Mouse (Mus musculus): ENCODE results near the gene Dok5. TPM values are rescaled to one million over a fixed set of nuclear protein-coding genes. Genes with fewer than 3 reads are reported as not detected.

Dok5 gene
- total and polyA plus RNA-seq, 2 experiments from 2014 or later: 50.2 to 79.9 TPM

DNA sequence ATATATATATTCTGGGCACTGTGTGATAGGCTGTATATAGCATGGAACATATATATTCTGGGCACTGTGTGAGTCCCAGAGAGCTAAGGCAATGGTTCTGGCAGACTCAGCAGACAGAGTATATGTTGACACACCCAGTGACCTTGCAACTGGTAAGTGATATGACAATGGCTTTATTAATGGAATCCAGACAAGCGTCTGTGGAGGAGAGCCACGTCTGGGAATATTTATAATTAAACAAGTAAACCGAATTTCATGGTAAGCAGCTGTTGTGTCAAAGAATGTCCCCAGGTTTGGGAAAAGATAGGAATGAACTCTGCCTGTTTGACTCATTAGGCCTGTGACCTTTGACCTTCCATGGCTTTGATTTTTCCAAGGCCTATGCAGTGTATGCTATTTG lies 2.8 kb downstream of the Dok5 start:
- DNase-seq: no peak
- H3K4me2 ChIP-seq (ENCODE audit: low read depth): peak overlapping the region; percentile 25
- H3K4me1 ChIP-seq (ENCODE audit: insufficient read depth): no peaks in the 10 kb centered on the region
- H3K27ac ChIP-seq (ENCODE audit: low read depth, low read length): no peak overlapping the region; the same call in 1 of the 2 replicates
- H3K4me3 ChIP-seq (ENCODE audit: low read depth, low read length): peak overlapping the region; percentile 47
- TF ChIP-seq CTCF (IDR thresholded peaks at IDR 0.05; ENCODE audit: low read depth): no peak
- H3K27me3 ChIP-seq (ENCODE audit: insufficient read depth, low read length): no peaks in the 10 kb centered on the region
- H3K9me3 ChIP-seq (ENCODE audit: low read length): no peaks in the 10 kb centered on the region
- ATAC-seq: no peak
- no peak overlapping the region for H3K9ac ChIP-seq
- WGBS: 64% methylated on average over 3 of the region's 3 CpGs
- H3K36me3 ChIP-seq (ENCODE audit: insufficient read depth): no peaks in the 10 kb centered on the region

- Histone ChIP-seq H3K27me3 (ENCODE audit: insufficient read depth, low read length) (no peaks in the 10 kb centered on the region), H3K27ac (ENCODE audit: low read depth, low read length) (no peak overlapping the region), H3K4me2 (ENCODE audit: low read depth) (no peak overlapping the region), H3K4me1 (ENCODE audit: insufficient read depth) (no peaks in the 10 kb centered on the region), H3K36me3 (ENCODE audit: insufficient read depth) (no peaks in the 10 kb centered on the region), H3K9ac (no peak overlapping the region), H3K4me3 (ENCODE audit: low read depth, low read length) (no peak overlapping the region), H3K9me3 (ENCODE audit: low read length) (no peaks in the 10 kb centered on the region)
- TF ChIP-seq CTCF (IDR thresholded peaks at IDR 0.05; ENCODE audit: low read depth): no peak
- 78% methylated on average over 9 of the region's 9 CpGs for WGBS
- ATAC-seq (no peak), DNase-seq (no peak)
Observed at GRCm38 (mm10) chr2:170738446-170738845, 6.8 kb downstream of the Dok5 start.

DNA sequence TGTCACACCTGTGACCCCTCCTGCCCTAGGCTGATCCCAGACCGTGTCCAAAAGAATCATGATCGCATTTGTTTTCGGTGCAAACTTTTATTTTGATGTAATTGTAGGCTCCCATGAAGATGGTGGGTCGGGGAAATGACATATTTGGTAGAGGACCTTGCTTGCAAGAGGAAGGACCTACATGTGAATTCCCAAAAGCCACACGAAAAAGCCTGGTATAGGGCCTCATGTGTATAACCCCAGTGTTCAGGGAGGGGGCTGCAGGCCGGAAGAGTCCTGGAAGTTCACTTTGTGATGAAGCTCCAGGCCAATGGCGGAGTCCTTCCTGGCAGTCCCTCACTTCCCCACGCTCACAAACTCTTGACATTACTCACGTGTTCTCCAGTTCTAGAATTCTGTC lies 7.3 kb downstream of the Dok5 start:
- H3K36me3 ChIP-seq (ENCODE audit: insufficient read depth): no peaks in the 10 kb centered on the region
- H3K4me1 ChIP-seq (ENCODE audit: insufficient read depth): 0 out of 2 replicates have a peak, but pooled peaks cover 3% of the 10 kb centered on the region
- ATAC-seq: no peak
- no peaks in the 10 kb centered on the region for H3K9me3 ChIP-seq (ENCODE audit: low read length)
- no peak overlapping the region for H3K9ac ChIP-seq
- WGBS: 90% methylated on average over 9 of the region's 9 CpGs
- no peak overlapping the region for H3K4me3 ChIP-seq (ENCODE audit: low read depth, low read length)
- no peak overlapping the region for H3K27ac ChIP-seq (ENCODE audit: low read depth, low read length)
- H3K27me3 ChIP-seq (ENCODE audit: insufficient read depth, low read length): no peaks in the 10 kb centered on the region
- no peak for DNase-seq
- no peak overlapping the region for H3K4me2 ChIP-seq (ENCODE audit: low read depth)
- TF ChIP-seq CTCF (IDR thresholded peaks at IDR 0.05; ENCODE audit: low read depth): no peak

GRCm38 (mm10) chr2:170739713-170740365 lies 8.2 kb downstream of the Dok5 start:
- 63% methylated on average over 8 of the region's 8 CpGs for WGBS
- no peak for DNase-seq
- Histone ChIP-seq H3K4me3 (ENCODE audit: low read depth, low read length) (no peak overlapping the region), H3K27ac (ENCODE audit: low read depth, low read length) (no peak overlapping the region), H3K4me2 (ENCODE audit: low read depth) (no peak overlapping the region), H3K9me3 (ENCODE audit: low read length) (no peaks in the 10 kb centered on the region), H3K27me3 (ENCODE audit: insufficient read depth, low read length) (no peaks in the 10 kb centered on the region), H3K36me3 (ENCODE audit: insufficient read depth) (no peaks in the 10 kb centered on the region), H3K9ac (no peak overlapping the region), H3K4me1 (ENCODE audit: insufficient read depth) (peaks cover 6% of the 10 kb centered on the region; the same call in 1 of the 2 replicates)
- ATAC-seq: peak; percentile 34
- no peak for TF ChIP-seq CTCF (IDR thresholded peaks at IDR 0.05; ENCODE audit: low read depth)

DNA sequence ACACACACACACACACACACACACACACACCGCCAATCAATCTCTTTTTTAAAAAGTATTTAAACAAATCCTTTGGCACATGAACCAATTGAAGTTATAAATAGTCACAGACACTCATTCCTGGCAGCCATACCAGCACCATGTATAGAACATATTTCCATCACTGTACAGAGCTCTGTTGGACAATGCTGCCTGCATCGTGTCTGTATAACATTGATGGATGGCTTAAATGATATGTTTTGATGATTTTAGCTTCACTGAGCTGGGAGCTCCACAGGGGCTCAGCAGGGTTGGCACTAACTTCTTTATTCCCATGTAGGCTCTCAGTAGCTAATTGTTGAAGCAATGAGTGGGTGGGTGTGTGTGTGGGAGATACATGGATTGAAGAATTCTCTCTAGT lies 11.9 kb downstream of the Dok5 start:
- DNase-seq: no peak
- 43% methylated on average over 2 of the region's 2 CpGs for WGBS

DNA sequence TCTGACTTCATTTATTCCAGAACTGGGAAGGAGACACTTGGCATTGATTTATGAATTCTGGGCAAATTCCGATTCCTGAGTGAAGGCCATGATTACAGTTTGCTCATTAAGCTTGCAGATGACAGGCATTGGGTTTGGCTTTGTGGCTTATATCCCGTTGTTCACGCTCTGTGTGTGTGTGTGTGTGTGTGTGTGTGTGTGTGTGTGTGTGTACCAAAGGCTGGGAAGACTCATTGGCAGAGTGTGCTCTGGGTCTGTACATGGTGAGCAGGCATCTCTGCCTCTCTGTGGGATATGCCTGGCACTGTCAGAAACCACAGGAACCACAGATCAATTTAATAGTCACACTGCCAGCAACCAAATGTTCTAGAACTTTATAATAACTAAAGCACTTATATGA lies 17.3 kb downstream of the Dok5 start:
- no peaks in the 10 kb centered on the region for H3K27me3 ChIP-seq (ENCODE audit: insufficient read depth, low read length)
- no peak overlapping the region for H3K27ac ChIP-seq (ENCODE audit: low read depth, low read length)
- H3K9ac ChIP-seq: no peak overlapping the region
- H3K4me3 ChIP-seq (ENCODE audit: low read depth, low read length): no peak overlapping the region
- no peaks in the 10 kb centered on the region for H3K9me3 ChIP-seq (ENCODE audit: low read length)
- no peak for TF ChIP-seq CTCF (IDR thresholded peaks at IDR 0.05; ENCODE audit: low read depth)
- WGBS: 30% methylated on average over 3 of the region's 3 CpGs
- H3K4me1 ChIP-seq (ENCODE audit: insufficient read depth): peaks cover 6% of the 10 kb centered on the region; the same call in 1 of the 2 replicates
- H3K4me2 ChIP-seq (ENCODE audit: low read depth): no peak overlapping the region
- H3K36me3 ChIP-seq (ENCODE audit: insufficient read depth): no peaks in the 10 kb centered on the region
- DNase-seq (no peak), ATAC-seq (peak; percentile 54)

More for the DNA sequence above, 11.9 kb downstream of the Dok5 start:
- ATAC-seq: peak; percentile 69
- TF ChIP-seq CTCF (IDR thresholded peaks at IDR 0.05; ENCODE audit: low read depth): no peak
- Histone ChIP-seq H3K4me1 (ENCODE audit: insufficient read depth) (peaks cover 6% of the 10 kb centered on the region; the same call in 1 of the 2 replicates), H3K9me3 (ENCODE audit: low read length) (no peaks in the 10 kb centered on the region), H3K4me2 (ENCODE audit: low read depth) (no peak overlapping the region), H3K36me3 (ENCODE audit: insufficient read depth) (no peaks in the 10 kb centered on the region), H3K27ac (ENCODE audit: low read depth, low read length) (no peak overlapping the region), H3K27me3 (ENCODE audit: insufficient read depth, low read length) (no peaks in the 10 kb centered on the region), H3K9ac (no peak overlapping the region), H3K4me3 (ENCODE audit: low read depth, low read length) (no peak overlapping the region)

DNA sequence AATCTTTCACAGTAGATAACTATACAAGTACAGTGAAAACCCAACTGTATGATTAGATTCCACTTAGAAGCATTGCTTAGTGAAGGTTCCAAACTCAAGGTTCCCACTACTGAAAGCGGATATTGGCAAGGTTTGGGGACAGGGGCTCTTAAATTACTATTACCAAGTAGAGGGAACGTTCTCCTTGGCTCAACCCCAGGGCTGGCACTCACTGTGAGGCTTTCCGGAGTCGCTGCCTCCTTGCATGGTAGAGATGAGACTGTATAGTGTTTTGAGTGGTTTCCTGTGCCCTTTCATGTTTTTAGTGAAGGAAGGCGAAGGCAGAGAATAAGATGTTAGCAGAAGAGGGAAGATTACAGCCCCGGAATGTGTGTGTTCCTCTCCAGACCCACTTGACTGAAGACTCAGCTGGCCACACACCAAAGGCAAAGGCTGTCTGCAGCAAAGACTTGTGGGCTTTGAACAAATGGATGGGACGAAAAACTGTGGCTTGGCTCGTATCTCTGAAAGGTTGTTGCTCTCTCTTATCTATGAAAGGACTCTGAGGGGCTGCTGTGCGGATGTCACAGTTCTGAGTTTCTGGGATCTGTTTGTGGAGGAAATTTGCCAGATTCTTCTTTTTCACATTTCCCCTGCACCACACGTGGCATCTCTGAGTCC lies 20.7 kb downstream of the Dok5 start:
- H3K27me3 ChIP-seq (ENCODE audit: insufficient read depth, low read length): no peaks in the 10 kb centered on the region
- TF ChIP-seq CTCF (IDR thresholded peaks at IDR 0.05; ENCODE audit: low read depth): no peak
- H3K9me3 ChIP-seq (ENCODE audit: low read length): no peaks in the 10 kb centered on the region
- H3K4me1 ChIP-seq (ENCODE audit: insufficient read depth): peaks cover 23% of the 10 kb centered on the region
- H3K4me3 ChIP-seq (ENCODE audit: low read depth, low read length): no peak overlapping the region
- no peak overlapping the region for H3K9ac ChIP-seq
- H3K27ac ChIP-seq (ENCODE audit: low read depth, low read length): no peak overlapping the region
- DNase-seq (no peak), ATAC-seq (no peak)
- H3K4me2 ChIP-seq (ENCODE audit: low read depth): no peak overlapping the region
- WGBS: 52% methylated on average over 10 of the region's 10 CpGs
- H3K36me3 ChIP-seq (ENCODE audit: insufficient read depth): no peaks in the 10 kb centered on the region
